Mouse (Mus musculus): ENCODE measurements around the gene Ghr.

Ghr gene

GRCm38 (mm10) chr15:3514027-3514426 is 69.3 kb downstream of the Ghr start:
- no peak for DNase-seq (ENCODE audit: low spot score)

GRCm38 (mm10) chr15:3512380-3512779 is 70.9 kb downstream of the Ghr start:
- DNase-seq (ENCODE audit: low spot score) = no peak

- no peak for DNase-seq (ENCODE audit: low spot score)
Observed at GRCm38 (mm10) chr15:3511639-3512171, 71.6 kb downstream of the Ghr start.

- no peak for DNase-seq (ENCODE audit: low spot score)
Observed at GRCm38 (mm10) chr15:3509089-3509488, 74.2 kb downstream of the Ghr start.

GRCm38 (mm10) chr15:3507329-3507728 is 76.0 kb downstream of the Ghr start:
- DNase-seq (ENCODE audit: low spot score) = no peak

GRCm38 (mm10) chr15:3504700-3505099 is 78.6 kb downstream of the Ghr start:
- DNase-seq (ENCODE audit: low spot score) = no peak

GRCm38 (mm10) chr15:3501683-3502082 is 81.6 kb downstream of the Ghr start:
- no peak for DNase-seq (ENCODE audit: low spot score)

GRCm38 (mm10) chr15:3499020-3499419 is 84.3 kb downstream of the Ghr start:
- DNase-seq (ENCODE audit: low spot score) = no peak

- DNase-seq (ENCODE audit: low spot score) = no peak
Observed at GRCm38 (mm10) chr15:3497946-3498580, 85.2 kb downstream of the Ghr start.

- DNase-seq (ENCODE audit: low spot score) = no peak
Observed at GRCm38 (mm10) chr15:3490868-3491267, 92.4 kb downstream of the Ghr start.

- DNase-seq (ENCODE audit: low spot score) = no peak
Observed at GRCm38 (mm10) chr15:3490011-3490410, 93.3 kb downstream of the Ghr start.

GRCm38 (mm10) chr15:3489180-3489579 is 94.1 kb downstream of the Ghr start:
- no peak for DNase-seq (ENCODE audit: low spot score)

GRCm38 (mm10) chr15:3488601-3489000 is 94.7 kb downstream of the Ghr start:
- DNase-seq (ENCODE audit: low spot score) = no peak

- no peak for DNase-seq (ENCODE audit: low spot score)
Observed at GRCm38 (mm10) chr15:3486691-3487090, 96.6 kb downstream of the Ghr start.

- DNase-seq (ENCODE audit: low spot score) = no peak
Observed at GRCm38 (mm10) chr15:3485367-3485766, 97.9 kb downstream of the Ghr start.

- DNase-seq (ENCODE audit: low spot score) = no peak
Observed at GRCm38 (mm10) chr15:3483451-3483850, 99.8 kb downstream of the Ghr start.

GRCm38 (mm10) chr15:3469230-3469629 is 114.1 kb downstream of the Ghr start:
- DNase-seq (ENCODE audit: low spot score) = no peak

- no peak for DNase-seq (ENCODE audit: low spot score)
Observed at GRCm38 (mm10) chr15:3466608-3467007, 116.7 kb downstream of the Ghr start.

- DNase-seq (ENCODE audit: low spot score) = no peak
Observed at GRCm38 (mm10) chr15:3464754-3465153, 118.5 kb downstream of the Ghr start.

- no peak for DNase-seq (ENCODE audit: low spot score)
Observed at GRCm38 (mm10) chr15:3456543-3456942, 126.7 kb downstream of the Ghr start.

- no peak for DNase-seq (ENCODE audit: low spot score)
Observed at GRCm38 (mm10) chr15:3455572-3455971, 127.7 kb downstream of the Ghr start.

- DNase-seq (ENCODE audit: low spot score) = no peak
Observed at GRCm38 (mm10) chr15:3452080-3452752, 131.1 kb downstream of the Ghr start.

- DNase-seq (ENCODE audit: low spot score) = no peak
Observed at GRCm38 (mm10) chr15:3449564-3449963, 133.7 kb downstream of the Ghr start.

Data from ovary, postnatal 36 days (tissue).